Mouse (Mus musculus) liver, postnatal 0 days (tissue): ENCODE measurements at regions not wholly inside any gene's neighbourhood (a gene's known extent, or its start where the extent isn't known, plus 50 kb on each side); places are given as distances from the start of the nearest gene placed in this dataset.

Experiments
- CTCF ChIP-seq: sonication (generic); IDR thresholded peaks from 2 replicates; pipeline ENCODE4 v1.5.1; 2016; ENCODE audit warnings: antibody characterized with exemption, low read depth
- EP300 ChIP-seq: IDR thresholded peaks from 2 replicates; pipeline ENCODE4 v1.6.1; 2016; ENCODE audit warnings: antibody characterized with exemption, low read depth, mild to moderate bottlenecking

- TF ChIP-seq CTCF (no peak), EP300 (no peak)
Measured at GRCm38 (mm10) chr2:148559376-148559775, 113.0 kb upstream of the Nxt1 start.
